Comparison of ENCODE assay signal across 17 mouse cellular contexts in genomic region chr1:43768385-43768990, GRCm38 (mm10). TPM values are rescaled to one million over a fixed set of nuclear protein-coding genes. Genes with fewer than 3 reads are reported as not detected.
DNase-seq lines count a peak whose midpoint lies in the region; ATAC-seq lines count a peak whose summit lies in the region.
"Had no signal": no experiment of that assay in that cellular context is flagged by ENCODE, and none has a peak within 500 bp of the region (broad histone marks: within the 10 kb centered on the region; RNA-seq: fewer than 3 reads in every experiment).

No protein-coding gene starts in this region.

- DNase-seq in 416B (ENCODE audit: low read depth) (peak; percentile 39), NIH3T3 (ENCODE audit: low read depth) (peak; percentile 32)
- peak; percentile 65 for DNase-seq in thymus, postnatal 14 days
- no peak for DNase-seq in neural tube, embryonic 10.5 days (ENCODE audit: extremely low spot score, low spot score)
- DNase-seq in lung, postnatal 25 days (ENCODE audit: low spot score): no peak
- DNase-seq: adrenal gland, postnatal 14 days; cerebellum, adult 9-11 months; gastrocnemius, postnatal 10 days; heart, postnatal 36 days; lung, postnatal 14 days; right cerebral cortex, postnatal 14 days had no signal

- H3K4me3 ChIP-seq in limb, embryonic 15.5 days: no peak overlapping the region
- H3K4me3 ChIP-seq: liver, embryonic 15.5 days; midbrain, embryonic 10.5 days had no signal

- H3K9ac ChIP-seq in limb, embryonic 15.5 days: no peak overlapping the region
- H3K9ac ChIP-seq: liver, embryonic 15.5 days had no signal

- H3K27ac ChIP-seq in limb, embryonic 15.5 days: no peak overlapping the region
- H3K27ac ChIP-seq: liver, embryonic 15.5 days; midbrain, embryonic 10.5 days had no signal

- peaks cover 54% of the 10 kb centered on the region for H3K36me3 ChIP-seq in limb, embryonic 15.5 days

- H3K9me3 ChIP-seq in limb, embryonic 15.5 days: no peaks in the 10 kb centered on the region
- H3K9me3 ChIP-seq: liver, embryonic 15.5 days; midbrain, embryonic 10.5 days had no signal

- 63% methylated on average over 4 of the region's 4 CpGs for WGBS in limb, embryonic 15.5 days

- H3K4me1 ChIP-seq in limb, embryonic 15.5 days: no peaks in the 10 kb centered on the region
- H3K4me1 ChIP-seq: liver, embryonic 15.5 days; midbrain, embryonic 10.5 days had no signal

- no peak overlapping the region for H3K4me2 ChIP-seq in limb, embryonic 15.5 days
- H3K4me2 ChIP-seq: heart, embryonic 11.5 days; liver, embryonic 15.5 days had no signal

- no peaks in the 10 kb centered on the region for H3K27me3 ChIP-seq in limb, embryonic 15.5 days
- H3K27me3 ChIP-seq: liver, embryonic 15.5 days had no signal

- ATAC-seq in limb, embryonic 15.5 days (ENCODE audit: insufficient number of reproducible peaks, low FRiP score, low TSS enrichment, low read depth): peak; percentile 69; the same call in 1 of the 2 replicates
- ATAC-seq in megakaryocyte-erythroid progenitor cell, adult 5-6 weeks (replicated peaks; ENCODE audit: low FRiP score, low TSS enrichment, poor library complexity, severe bottlenecking): no peak
- ATAC-seq: forebrain, embryonic 16.5 days had no signal

RNA-seq across cellular contexts. Expression of gene 1500015O10Rik, which starts 38.1 kb away (rescaled TPM):
- 167 and 170 TPM in 2 replicates for polyA plus RNA-seq in limb, embryonic 15.5 days (2015; fragmentation: Nextera tagmentation; extraction: Ambion mirVana)
- total RNA-seq in megakaryocyte-erythroid progenitor cell, adult 5-6 weeks (2014; fragmentation: Nextera tagmentation): not detected in 2 replicates
- not detected in 2 replicates for total RNA-seq in megakaryocyte-erythroid progenitor cell, adult 5-6 weeks (2017)

RNA-seq across cellular contexts. Expression of gene Uxs1, which starts 59.1 kb away (rescaled TPM):
- polyA plus RNA-seq in limb, embryonic 15.5 days (2015; fragmentation: Nextera tagmentation; extraction: Ambion mirVana): 25.7 and 32.6 TPM in 2 replicates
- total RNA-seq in megakaryocyte-erythroid progenitor cell, adult 5-6 weeks (2014; fragmentation: Nextera tagmentation): 15.3 and 34.0 TPM in 2 replicates
- 20.8 and 40.2 TPM in 2 replicates for total RNA-seq in megakaryocyte-erythroid progenitor cell, adult 5-6 weeks (2017)

Comparison
In these comparisons a context has a peak if more than half of its experiments do, and no peak if none do; other contexts are left out.
1. DNase-seq: peak in 416B (single experiment), NIH3T3 (single experiment) and thymus, postnatal 14 days (single experiment); none in neural tube, embryonic 10.5 days (single experiment) and lung, postnatal 25 days (single experiment).